Mouse (Mus musculus) CH12.LX (cell line): ENCODE results near the gene Hk3.

Source experiments
- E2F4 ChIP-seq: IDR thresholded peaks from 2 replicates; pipeline ENCODE4 v1.6.1; 2011; ENCODE audit warnings: low read depth, low read length, improper control_type of control experiment; ENCODE audit not compliant: insufficient replicate concordance
- POLR2A ChIP-seq: IDR thresholded peaks from 2 replicates; pipeline ENCODE4 v1.6.1; 2011; ENCODE audit warnings: low read depth, mild to moderate bottlenecking, improper control_type of control experiment, low read length

- no peak for TF ChIP-seq E2F4
- no peak for TF ChIP-seq POLR2A
Observed at GRCm38 (mm10) chr13:55004646-55005045, 16.5 kb downstream of the Hk3 start.
